Mouse (Mus musculus) MEL-GATA-1-ER (cell line): ENCODE results near the gene Dip2a.

ENCODE experiments used
- DNase-seq: peaks from one replicate; pipeline ENCODE4 v3.0.0-alpha.2; 2012; ENCODE audit warnings: low read depth; ENCODE audit errors: extremely low read depth

Dip2a gene

GRCm38 (mm10) chr10:76316194-76316593 is 28.9 kb downstream of the Dip2a start:
- no peak for DNase-seq

- no peak for DNase-seq
Measured at GRCm38 (mm10) chr10:76306738-76307137, 38.4 kb downstream of the Dip2a start.

- no peak for DNase-seq
Measured at GRCm38 (mm10) chr10:76300133-76300532, 45.0 kb downstream of the Dip2a start.

- no peak for DNase-seq
Measured at GRCm38 (mm10) chr10:76293222-76293621, 51.9 kb downstream of the Dip2a start.

- DNase-seq, result peak; percentile 17
Measured at GRCm38 (mm10) chr10:76289936-76290671, 55.0 kb downstream of the Dip2a start.

- no peak for DNase-seq
Measured at GRCm38 (mm10) chr10:76289052-76289451, 56.0 kb downstream of the Dip2a start.

- no peak for DNase-seq
Measured at GRCm38 (mm10) chr10:76288268-76288993, 56.7 kb downstream of the Dip2a start.

GRCm38 (mm10) chr10:76278541-76279097 is 66.5 kb downstream of the Dip2a start:
- no peak for DNase-seq

- DNase-seq, result no peak
Measured at GRCm38 (mm10) chr10:76275256-76275655, 69.8 kb downstream of the Dip2a start.

- DNase-seq, result no peak
Measured at GRCm38 (mm10) chr10:76271238-76271637, 73.9 kb downstream of the Dip2a start.

GRCm38 (mm10) chr10:76262431-76262830 is 82.7 kb downstream of the Dip2a start:
- DNase-seq, result no peak

GRCm38 (mm10) chr10:76261447-76261846 is 83.6 kb downstream of the Dip2a start:
- DNase-seq, result no peak

- no peak for DNase-seq
Measured at GRCm38 (mm10) chr10:76260358-76261059, 84.6 kb downstream of the Dip2a start.

- DNase-seq, result no peak
Measured at GRCm38 (mm10) chr10:76259566-76260232, 85.4 kb downstream of the Dip2a start.

GRCm38 (mm10) chr10:76257719-76258390 is 87.2 kb downstream of the Dip2a start:
- no peak for DNase-seq

- no peak for DNase-seq
Measured at GRCm38 (mm10) chr10:76257231-76257630, 87.9 kb downstream of the Dip2a start.

GRCm38 (mm10) chr10:76255617-76256016 is 89.5 kb downstream of the Dip2a start:
- DNase-seq, result no peak

- no peak for DNase-seq
Measured at GRCm38 (mm10) chr10:76253536-76253935, 91.6 kb downstream of the Dip2a start, which contains the start of gene S100b. Gene S100b (plus strand): TSS chr10:76253853.

- no peak for DNase-seq
Measured at GRCm38 (mm10) chr10:76253079-76253478, 92.0 kb downstream of the Dip2a start.

- DNase-seq, result no peak
Measured at GRCm38 (mm10) chr10:76250870-76251269, 94.2 kb downstream of the Dip2a start.

GRCm38 (mm10) chr10:76248647-76248968 is 96.5 kb downstream of the Dip2a start:
- DNase-seq, result no peak
